Mouse (Mus musculus): Measurements from ENCODE around the gene Cabp4. TPM values are rescaled to one million over a fixed set of nuclear protein-coding genes. Genes with fewer than 3 reads are reported as not detected.
A peak's percentile ranks its signal among the peaks of the same experiment; 100 is the strongest.

The Cabp4 gene
- polyA plus RNA-seq, 1 experiment from 2014 or later = 0.33 TPM

DNA sequence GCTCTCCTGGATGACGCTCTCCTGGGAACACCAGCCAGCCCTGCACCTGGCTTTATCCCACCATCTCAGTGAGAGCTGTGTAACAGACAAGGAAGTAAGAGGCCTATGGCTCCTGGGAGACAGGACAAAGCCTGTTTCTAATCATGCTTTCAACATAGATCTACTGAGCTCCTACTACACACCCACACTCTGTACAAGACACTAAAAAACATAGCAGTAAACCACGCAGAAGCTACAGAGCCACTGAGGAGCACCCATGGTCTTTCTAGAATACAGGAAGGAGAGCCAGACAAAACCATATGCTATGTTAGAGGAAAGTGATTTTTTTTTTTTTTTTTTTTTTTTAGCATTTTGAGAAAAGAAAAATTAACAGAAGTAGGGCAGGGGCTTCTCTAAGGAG is 25.5 kb downstream of the Cabp4 start:
- Histone ChIP-seq H3K4me1 (replicated peaks; ENCODE audit: control insufficient read depth, insufficient read depth, low read length) (peaks cover 3% of the 10 kb centered on the region), H3K9ac (ENCODE audit: low read depth, low read length) (no peak overlapping the region), H3K27me3 (replicated peaks; ENCODE audit: control insufficient read depth, insufficient read depth, low read length) (no peaks in the 10 kb centered on the region), H3K4me3 (ENCODE audit: low read depth, low read length) (no peak overlapping the region), H3K27ac (ENCODE audit: low read depth, low read length) (no peak overlapping the region), H3K4me2 (replicated peaks; ENCODE audit: low read depth) (no peak overlapping the region), H3K9me3 (ENCODE audit: control insufficient read depth) (no peaks in the 10 kb centered on the region), H3K36me3 (ENCODE audit: control insufficient read depth, insufficient read depth) (peaks cover 46% of the 10 kb centered on the region)
- WGBS = 94% methylated on average over 2 of the region's 2 CpGs
- no peak for ATAC-seq
- no peak for TF ChIP-seq CTCF (IDR thresholded peaks at IDR 0.05; ENCODE audit: low read depth)

DNA sequence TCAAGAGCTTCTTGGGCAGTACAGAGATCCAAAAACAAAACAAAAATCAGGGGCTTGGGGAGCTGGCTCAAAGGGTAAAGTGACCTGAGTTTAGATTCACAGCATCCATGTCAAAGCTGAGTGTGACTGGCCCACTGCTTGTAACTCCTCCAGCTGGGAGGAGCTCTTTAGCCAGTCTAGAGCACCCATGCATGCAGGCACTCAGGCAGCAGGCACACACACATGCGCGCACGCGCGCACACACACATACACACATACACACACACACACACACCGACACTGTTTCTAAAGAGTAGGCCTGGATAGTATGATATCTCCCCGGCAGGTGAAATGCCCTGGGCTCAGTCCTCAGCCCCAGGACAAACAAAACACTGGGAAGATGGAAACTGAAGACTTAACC is 26.8 kb downstream of the Cabp4 start:
- Histone ChIP-seq H3K27me3 (replicated peaks; ENCODE audit: control insufficient read depth, insufficient read depth, low read length) (no peaks in the 10 kb centered on the region), H3K4me3 (ENCODE audit: low read depth, low read length) (no peak overlapping the region), H3K27ac (ENCODE audit: low read depth, low read length) (no peak overlapping the region), H3K9ac (ENCODE audit: low read depth, low read length) (no peak overlapping the region), H3K4me2 (replicated peaks; ENCODE audit: low read depth) (no peak overlapping the region), H3K4me1 (replicated peaks; ENCODE audit: control insufficient read depth, insufficient read depth, low read length) (peaks cover 8% of the 10 kb centered on the region), H3K36me3 (ENCODE audit: control insufficient read depth, insufficient read depth) (peaks cover 60% of the 10 kb centered on the region), H3K9me3 (ENCODE audit: control insufficient read depth) (no peaks in the 10 kb centered on the region)
- WGBS = 97% methylated on average over 7 of the region's 7 CpGs
- ATAC-seq = no peak
- no peak for TF ChIP-seq CTCF (IDR thresholded peaks at IDR 0.05; ENCODE audit: low read depth)

DNA sequence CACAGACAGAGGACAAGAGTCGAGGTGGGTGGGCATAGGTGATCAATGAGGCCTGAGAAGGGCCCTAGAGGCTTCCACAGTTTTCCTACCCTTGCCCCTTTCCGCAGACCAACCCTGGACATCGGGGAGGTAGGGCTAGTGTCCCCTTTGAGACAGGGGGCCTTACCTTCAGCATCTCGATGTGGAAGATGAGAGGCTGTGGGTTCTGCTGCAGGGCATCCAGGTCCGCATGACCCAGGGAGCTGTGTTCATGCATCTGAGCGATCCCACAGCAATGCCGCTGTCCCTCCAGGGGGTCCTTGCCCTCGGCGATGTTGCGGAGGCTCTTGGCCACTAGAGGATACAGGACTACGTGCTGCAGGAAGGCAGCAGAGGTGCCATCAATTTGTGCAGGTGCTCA is 28.0 kb downstream of the Cabp4 start:
- no peak for TF ChIP-seq CTCF (IDR thresholded peaks at IDR 0.05; ENCODE audit: low read depth)
- no peaks in the 10 kb centered on the region for H3K27me3 ChIP-seq (replicated peaks; ENCODE audit: control insufficient read depth, insufficient read depth, low read length)
- no peak overlapping the region for H3K9ac ChIP-seq (ENCODE audit: low read depth, low read length)
- WGBS = 90% methylated on average over 11 of the region's 11 CpGs
- peaks cover 72% of the 10 kb centered on the region for H3K36me3 ChIP-seq (ENCODE audit: control insufficient read depth, insufficient read depth)
- no peak for ATAC-seq
- 0 out of 2 replicates have a peak overlapping the region, but pooled peaks have one; percentile 97 for H3K27ac ChIP-seq (ENCODE audit: low read depth, low read length)
- no peak overlapping the region for H3K4me3 ChIP-seq (ENCODE audit: low read depth, low read length)
- H3K9me3 ChIP-seq (ENCODE audit: control insufficient read depth) = no peaks in the 10 kb centered on the region
- H3K4me1 ChIP-seq (replicated peaks; ENCODE audit: control insufficient read depth, insufficient read depth, low read length) = peaks cover 8% of the 10 kb centered on the region
- no peak overlapping the region for H3K4me2 ChIP-seq (replicated peaks; ENCODE audit: low read depth)

DNA sequence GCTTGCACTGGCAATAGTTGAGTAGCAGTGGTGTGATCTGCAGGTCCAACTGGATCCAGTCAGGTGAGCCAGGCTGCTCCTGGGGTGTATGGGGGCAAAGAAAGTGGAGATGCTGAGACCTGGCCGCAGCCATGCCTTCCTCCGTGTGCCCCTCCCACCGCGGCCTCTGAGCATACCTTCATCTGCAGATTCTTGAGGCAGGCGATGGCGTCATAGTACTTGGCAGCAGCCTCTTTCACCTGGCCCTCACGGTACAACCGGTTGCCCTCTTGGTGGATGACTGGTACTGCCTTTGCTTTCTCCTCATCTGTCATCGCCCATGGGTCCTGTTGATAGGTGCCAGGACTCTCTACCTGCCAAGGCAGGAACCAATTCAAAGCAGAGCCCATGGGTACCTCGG is 28.7 kb downstream of the Cabp4 start:
- TF ChIP-seq CTCF (IDR thresholded peaks at IDR 0.05; ENCODE audit: low read depth) = no peak
- Histone ChIP-seq H3K4me1 (replicated peaks; ENCODE audit: control insufficient read depth, insufficient read depth, low read length) (peaks cover 5% of the 10 kb centered on the region), H3K9ac (ENCODE audit: low read depth, low read length) (peak overlapping the region; percentile 11; the same call in 1 of the 2 replicates), H3K27me3 (replicated peaks; ENCODE audit: control insufficient read depth, insufficient read depth, low read length) (no peaks in the 10 kb centered on the region), H3K4me3 (ENCODE audit: low read depth, low read length) (no peak overlapping the region), H3K9me3 (ENCODE audit: control insufficient read depth) (no peaks in the 10 kb centered on the region), H3K27ac (ENCODE audit: low read depth, low read length) (0 out of 2 replicates have a peak overlapping the region, but pooled peaks have one; percentile 97), H3K36me3 (ENCODE audit: control insufficient read depth, insufficient read depth) (peaks cover 73% of the 10 kb centered on the region), H3K4me2 (replicated peaks; ENCODE audit: low read depth) (no peak overlapping the region)
- WGBS = 96% methylated on average over 10 of the region's 10 CpGs
- ATAC-seq = no peak

DNA sequence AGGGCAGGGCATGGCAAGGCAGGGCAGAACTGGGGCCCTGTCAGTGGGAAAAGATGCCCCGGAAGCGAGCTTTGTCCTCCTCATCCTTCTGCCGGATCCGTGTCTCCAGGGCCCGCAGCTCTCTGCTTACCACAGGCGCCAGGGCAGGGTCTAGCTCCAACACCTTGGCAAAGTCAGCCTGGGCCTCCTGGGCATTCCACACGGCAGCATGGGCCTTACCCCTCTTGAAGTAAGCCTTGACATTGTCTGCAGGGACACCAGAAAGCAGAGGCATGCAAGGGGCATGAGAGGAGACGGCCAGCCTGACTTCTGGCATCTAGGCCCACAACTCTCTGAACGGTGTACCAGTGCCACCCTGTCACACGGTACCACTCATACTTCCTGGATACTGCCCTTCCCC is 29.3 kb downstream of the Cabp4 start:
- no peak; the same call in 1 of the 2 replicates for ATAC-seq
- TF ChIP-seq CTCF (IDR thresholded peaks at IDR 0.05; ENCODE audit: low read depth) = no peak
- 59% methylated on average over 10 of the region's 10 CpGs for WGBS
- Histone ChIP-seq H3K4me3 (ENCODE audit: low read depth, low read length) (no peak overlapping the region), H3K36me3 (ENCODE audit: control insufficient read depth, insufficient read depth) (peaks cover 73% of the 10 kb centered on the region), H3K27ac (ENCODE audit: low read depth, low read length) (peak overlapping the region; percentile 97), H3K4me2 (replicated peaks; ENCODE audit: low read depth) (no peak overlapping the region), H3K9ac (ENCODE audit: low read depth, low read length) (0 out of 2 replicates have a peak overlapping the region, but pooled peaks have one; percentile 11), H3K4me1 (replicated peaks; ENCODE audit: control insufficient read depth, insufficient read depth, low read length) (peaks cover 5% of the 10 kb centered on the region), H3K9me3 (ENCODE audit: control insufficient read depth) (no peaks in the 10 kb centered on the region), H3K27me3 (replicated peaks; ENCODE audit: control insufficient read depth, insufficient read depth, low read length) (no peaks in the 10 kb centered on the region)

DNA sequence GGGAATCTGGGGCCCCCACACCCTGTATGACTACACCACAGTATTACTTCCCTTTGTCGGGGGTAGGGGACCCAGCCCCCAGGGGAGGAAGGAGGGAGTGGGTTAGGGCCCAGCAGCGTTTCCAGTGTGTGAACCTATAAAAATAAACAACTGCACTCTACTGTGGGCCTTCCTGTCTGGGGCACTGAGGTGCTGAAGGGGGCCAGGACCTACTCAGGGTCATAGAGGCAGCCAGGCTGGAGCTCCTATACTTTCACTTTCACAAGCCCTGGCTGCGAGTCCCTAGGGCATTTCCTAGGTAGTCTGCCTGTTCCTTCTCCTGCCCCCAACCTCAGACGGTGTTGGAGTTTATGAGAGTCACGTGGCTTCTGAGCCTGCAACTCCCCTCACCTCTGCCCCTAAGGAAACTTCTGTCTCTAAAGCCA is 30.0 kb downstream of the Cabp4 start:
- 14% methylated on average over 5 of the region's 5 CpGs for WGBS
- Histone ChIP-seq H3K4me3 (ENCODE audit: low read depth, low read length) (no peak overlapping the region), H3K4me1 (replicated peaks; ENCODE audit: control insufficient read depth, insufficient read depth, low read length) (peaks cover 5% of the 10 kb centered on the region), H3K4me2 (replicated peaks; ENCODE audit: low read depth) (peak overlapping the region; percentile 46), H3K27ac (ENCODE audit: low read depth, low read length) (peak overlapping the region; percentile 97), H3K9ac (ENCODE audit: low read depth, low read length) (peak overlapping the region; percentile 35), H3K9me3 (ENCODE audit: control insufficient read depth) (no peaks in the 10 kb centered on the region), H3K27me3 (replicated peaks; ENCODE audit: control insufficient read depth, insufficient read depth, low read length) (no peaks in the 10 kb centered on the region), H3K36me3 (ENCODE audit: control insufficient read depth, insufficient read depth) (peaks cover 71% of the 10 kb centered on the region)
- peak; percentile 85 for ATAC-seq
- no peak for TF ChIP-seq CTCF (IDR thresholded peaks at IDR 0.05; ENCODE audit: low read depth)
